Mouse (Mus musculus) brain, embryonic 14.5 days (tissue): ENCODE results near the gene Trpv2. TPM values are rescaled to one million over a fixed set of nuclear protein-coding genes. Genes with fewer than 3 reads are reported as not detected.

Experiments used
- DNase-seq: peaks from one replicate; pipeline ENCODE4 v3.0.0-alpha.2; 2011; ENCODE audit warnings: low read depth
- CTCF ChIP-seq: fragments of 200-500 bp; IDR thresholded peaks from 2 replicates; pipeline ENCODE4 v1.5.1; 2012; ENCODE audit warnings: inconsistent platforms, mild to moderate bottlenecking, moderate library complexity, borderline replicate concordance; ENCODE audit not compliant: insufficient read depth, insufficient read length; ENCODE audit errors: extremely low read depth
- POLR2A ChIP-seq: fragments of 200-500 bp; IDR thresholded peaks from 2 replicates; pipeline ENCODE4 v1.6.1; 2012; ENCODE audit warnings: mild to moderate bottlenecking, inconsistent platforms, borderline replicate concordance; ENCODE audit not compliant: poor library complexity, insufficient read depth, insufficient read length, severe bottlenecking; ENCODE audit errors: extremely low read depth
- polyA plus RNA-seq: library from polyadenylated mRNA; depleted of rRNA; stranded (reverse); fragments of >200 nt; gene quantifications from 2 replicates; pipeline ENCODE4 v1.2.3, GENCODE M21; 2012

Gene Trpv2
- polyA plus RNA-seq, 1 experiment: 26.3 TPM

GRCm38 (mm10) chr11:62598571-62598970 is 24.3 kb downstream of the Trpv2 start:
- no peak for DNase-seq
- TF ChIP-seq POLR2A: no peak
- TF ChIP-seq CTCF: no peak

GRCm38 (mm10) chr11:62601732-62602618 is 27.7 kb downstream of the Trpv2 start:
- DNase-seq: no peak
- no peak for TF ChIP-seq CTCF
- no peak for TF ChIP-seq POLR2A

GRCm38 (mm10) chr11:62602619-62603311 is 28.5 kb downstream of the Trpv2 start:
- TF ChIP-seq POLR2A: peak; percentile 97; the same call in 1 of the 2 replicates
- no peak for TF ChIP-seq CTCF
- DNase-seq: peak; percentile 99

- no peak for TF ChIP-seq CTCF
- no peak for TF ChIP-seq POLR2A
Observed at GRCm38 (mm10) chr11:62603312-62604056, 29.2 kb downstream of the Trpv2 start.

GRCm38 (mm10) chr11:62604123-62604706 is 29.9 kb downstream of the Trpv2 start:
- no peak for DNase-seq
- TF ChIP-seq POLR2A: no peak
- TF ChIP-seq CTCF: no peak

More at GRCm38 (mm10) chr11:62603312-62604056, 29.2 kb downstream of the Trpv2 start:
- DNase-seq: peak; percentile 56

GRCm38 (mm10) chr11:62604886-62605618 is 30.8 kb downstream of the Trpv2 start:
- DNase-seq: no peak
- TF ChIP-seq POLR2A: no peak

- DNase-seq: no peak
- no peak for TF ChIP-seq POLR2A
- no peak for TF ChIP-seq CTCF
Observed at GRCm38 (mm10) chr11:62605619-62606298, 31.5 kb downstream of the Trpv2 start.

- no peak for DNase-seq
- TF ChIP-seq CTCF (no peak), POLR2A (no peak)
Observed at GRCm38 (mm10) chr11:62606299-62607169, 32.2 kb downstream of the Trpv2 start.

- TF ChIP-seq POLR2A: no peak
- TF ChIP-seq CTCF: no peak
- no peak for DNase-seq
Observed at GRCm38 (mm10) chr11:62607170-62607951, 33.1 kb downstream of the Trpv2 start.

GRCm38 (mm10) chr11:62607952-62608201 is 33.6 kb downstream of the Trpv2 start:
- no peak for DNase-seq
- no peak for TF ChIP-seq CTCF
- no peak for TF ChIP-seq POLR2A
